Mouse (Mus musculus) urinary bladder, postnatal 36 days (tissue): ENCODE data around the gene Park7.
"Not testable (repeated sequence)": the region's sequence is repeated elsewhere in the genome, so short reads cannot be mapped to it uniquely, and the experiment has no call there.

Source experiments
- DNase-seq, 2 experiments: peaks; one replicate each; pipeline ENCODE4 v3.0.0; 2022; ENCODE audit warnings: low spot score in 2 of 2, mixed read lengths in 1 of 2

Gene Park7

GRCm38 (mm10) chr4:150874416-150874815 is 39.8 kb downstream of the Park7 start:
- DNase-seq: not testable (repeated sequence)

- DNase-seq: no peak
Observed at GRCm38 (mm10) chr4:150872681-150873080, 41.6 kb downstream of the Park7 start.

GRCm38 (mm10) chr4:150872139-150872651 is 42.0 kb downstream of the Park7 start:
- DNase-seq: peak in 1 of 2 experiments; percentile 37

- DNase-seq: peak; percentile 46 to 72
Observed at GRCm38 (mm10) chr4:150871392-150872138, 42.7 kb downstream of the Park7 start.

- DNase-seq: peak; percentile 28 to 43
Observed at GRCm38 (mm10) chr4:150870963-150871391, 43.3 kb downstream of the Park7 start.

- DNase-seq: no peak
Observed at GRCm38 (mm10) chr4:150869276-150870197, 44.7 kb downstream of the Park7 start.

DNA sequence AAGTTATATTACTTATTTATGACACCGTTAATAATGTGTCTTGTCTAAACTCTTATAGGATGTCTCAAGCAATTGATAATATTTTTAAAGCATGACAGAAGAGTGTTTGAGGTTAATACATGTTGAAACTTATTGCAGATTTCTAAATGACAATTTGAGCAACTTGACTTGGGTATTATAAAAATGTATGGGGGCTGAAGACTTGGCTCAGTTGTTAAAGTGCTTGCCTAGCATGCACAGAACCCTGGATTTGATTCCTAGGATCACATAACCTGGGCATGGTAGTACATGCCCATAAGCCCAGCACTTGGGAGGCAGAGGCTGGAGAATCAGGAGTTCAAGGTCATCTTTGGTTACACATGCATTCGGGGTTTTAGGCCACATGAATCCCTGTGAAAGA is 45.4 kb downstream of the Park7 start:
- DNase-seq: no peak

GRCm38 (mm10) chr4:150868161-150868560 is 46.1 kb downstream of the Park7 start:
- no peak for DNase-seq

GRCm38 (mm10) chr4:150866494-150866893 is 47.7 kb downstream of the Park7 start:
- DNase-seq: no peak

- DNase-seq: no peak
Observed at GRCm38 (mm10) chr4:150866069-150866468, 48.2 kb downstream of the Park7 start.

DNA sequence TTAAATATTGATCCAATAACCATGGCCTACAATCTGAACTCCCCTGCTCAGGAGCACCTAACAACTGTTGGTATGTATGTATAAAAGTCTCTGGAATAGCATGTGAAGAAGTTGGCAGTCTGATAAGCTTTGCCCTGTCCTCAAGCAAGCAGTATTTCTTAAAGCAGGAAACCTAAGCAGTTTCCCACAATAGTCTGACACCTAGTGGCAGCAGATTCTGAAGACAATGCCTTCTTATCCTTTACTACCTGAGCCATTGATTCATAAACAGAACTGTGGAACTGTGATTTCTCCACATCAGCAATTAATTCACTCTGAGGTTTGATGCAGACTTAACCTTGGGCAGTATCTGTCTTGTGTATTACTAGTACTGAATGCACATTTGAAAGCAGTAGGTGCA is 48.9 kb downstream of the Park7 start:
- DNase-seq: no peak

- no peak for DNase-seq
Observed at GRCm38 (mm10) chr4:150862626-150863375, 51.4 kb downstream of the Park7 start.

DNA sequence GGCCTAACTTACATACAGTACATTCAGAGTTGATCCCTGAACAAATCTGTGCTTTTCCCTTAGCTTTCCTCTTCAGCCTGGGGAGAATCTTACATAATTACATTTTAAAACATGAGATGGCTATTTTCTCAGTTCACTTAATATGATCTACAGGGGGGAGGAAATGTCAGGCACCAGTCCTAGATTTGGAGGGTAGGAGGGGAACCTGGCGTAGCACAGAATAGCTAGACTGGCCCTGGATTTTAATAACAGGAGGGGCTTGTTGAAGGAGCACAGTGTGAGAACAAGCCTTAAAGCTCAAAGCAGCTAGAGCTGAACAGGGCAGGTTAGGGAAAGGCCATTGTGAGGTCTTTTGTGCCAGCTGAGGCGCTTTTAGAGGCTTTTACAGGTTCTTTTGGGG is 53.1 kb downstream of the Park7 start:
- no peak for DNase-seq

- no peak for DNase-seq
Observed at GRCm38 (mm10) chr4:150860526-150860925, 53.7 kb downstream of the Park7 start.

DNA sequence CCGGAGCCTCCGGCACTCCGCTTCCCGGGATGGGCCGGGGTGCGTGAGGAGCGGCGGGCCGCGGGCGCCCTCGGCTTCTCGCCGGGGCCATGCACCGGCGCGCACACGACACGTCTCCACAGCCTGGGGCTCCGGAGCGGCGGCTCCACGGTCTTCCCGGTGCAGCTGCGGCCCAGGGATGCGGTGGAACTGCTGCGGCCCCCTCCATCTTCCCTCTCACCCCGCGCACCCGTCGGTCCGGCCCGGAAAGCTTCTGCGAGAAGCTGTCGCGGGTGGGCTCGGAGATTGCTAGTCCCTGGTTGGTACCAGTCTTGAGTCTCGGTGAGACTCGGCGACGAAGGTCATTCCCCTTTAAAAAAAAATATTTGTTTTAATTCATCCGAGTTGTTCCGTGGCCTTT is 58.9 kb downstream of the Park7 start:
- DNase-seq: no peak

DNA sequence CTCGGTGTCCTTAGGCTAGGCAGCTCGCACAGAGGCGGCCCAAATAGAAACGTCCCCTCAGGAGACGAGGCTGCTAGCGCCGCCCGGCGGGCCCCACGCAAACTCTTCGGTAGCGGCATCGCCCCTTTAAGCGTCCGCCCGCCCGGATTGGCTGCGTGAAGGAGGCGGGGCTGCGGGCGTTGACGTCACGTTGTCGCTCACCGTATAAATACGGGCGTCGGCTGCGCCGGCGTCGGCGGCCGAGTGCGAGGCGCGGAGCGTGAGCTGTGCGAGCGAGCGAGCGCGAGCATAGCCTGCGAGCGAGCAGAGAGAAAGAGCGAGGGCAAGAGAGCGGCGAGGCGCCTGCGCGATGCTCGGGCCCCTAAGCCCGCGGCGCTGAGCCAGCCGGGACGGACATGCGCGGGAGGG is 59.4 kb downstream of the Park7 start:
- peak; percentile 97 for DNase-seq

DNA sequence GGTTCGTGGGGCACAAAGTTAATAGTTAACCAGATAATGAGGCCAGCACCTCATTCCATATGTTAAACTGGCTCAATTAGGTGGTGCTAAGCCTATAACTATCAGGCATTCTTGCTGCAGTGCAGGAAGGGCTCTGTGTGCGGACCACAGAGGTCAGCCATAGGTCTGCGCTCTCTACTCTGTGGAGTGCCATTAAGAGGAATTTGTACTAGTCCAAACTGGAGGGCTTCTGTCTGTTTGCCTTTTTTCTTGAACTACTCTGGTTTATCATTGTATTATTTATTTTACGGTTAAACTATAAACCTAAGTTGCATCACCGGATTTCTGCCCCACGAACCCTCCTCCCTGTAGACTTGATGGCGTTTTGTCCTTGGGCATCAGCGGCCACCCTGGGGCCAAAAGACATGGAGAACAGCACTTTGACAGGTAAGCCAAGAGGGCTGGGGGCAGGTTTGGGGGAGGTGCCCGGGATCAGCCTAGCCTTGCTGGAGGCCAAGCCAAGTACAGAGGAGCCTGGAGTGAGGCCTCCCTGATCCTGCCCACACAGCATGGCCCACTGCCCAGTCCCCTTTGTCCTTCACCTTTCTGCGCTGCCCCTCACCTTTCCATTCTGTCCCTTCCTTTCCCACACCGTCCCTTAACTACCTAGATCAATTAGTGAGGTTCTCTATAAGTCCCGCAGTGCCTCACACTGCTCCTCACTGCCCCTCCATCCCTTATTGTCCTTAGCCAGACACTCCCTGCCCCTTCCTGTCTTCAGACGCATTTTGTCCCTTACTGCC is 60.4 kb downstream of the Park7 start, which contains the start of gene Errfi1:
Gene Errfi1, plus strand, starts transcription at position 240 of the 782 bp plus-strand sequence.
- DNase-seq: no peak

DNA sequence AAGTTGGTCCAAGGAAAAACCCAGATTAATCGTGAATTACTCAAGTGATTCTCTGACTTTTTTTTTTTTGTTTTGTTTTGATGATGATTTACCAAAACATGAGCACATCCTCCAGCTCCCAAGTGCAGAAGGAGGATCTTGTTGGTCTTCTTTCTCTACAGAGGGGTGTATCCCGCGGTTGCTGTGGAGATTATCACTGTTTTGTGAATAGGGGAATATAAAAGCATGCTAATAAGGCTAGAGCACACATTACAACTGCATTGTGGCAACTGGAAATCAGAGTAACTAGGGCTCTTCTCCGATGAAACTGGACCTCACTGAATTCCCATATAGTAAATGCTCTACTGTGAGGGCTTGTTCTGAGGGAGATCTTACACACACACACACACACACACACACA is 61.8 kb downstream of the Park7 start:
- DNase-seq: peak in 1 of 2 experiments; percentile 49

DNA sequence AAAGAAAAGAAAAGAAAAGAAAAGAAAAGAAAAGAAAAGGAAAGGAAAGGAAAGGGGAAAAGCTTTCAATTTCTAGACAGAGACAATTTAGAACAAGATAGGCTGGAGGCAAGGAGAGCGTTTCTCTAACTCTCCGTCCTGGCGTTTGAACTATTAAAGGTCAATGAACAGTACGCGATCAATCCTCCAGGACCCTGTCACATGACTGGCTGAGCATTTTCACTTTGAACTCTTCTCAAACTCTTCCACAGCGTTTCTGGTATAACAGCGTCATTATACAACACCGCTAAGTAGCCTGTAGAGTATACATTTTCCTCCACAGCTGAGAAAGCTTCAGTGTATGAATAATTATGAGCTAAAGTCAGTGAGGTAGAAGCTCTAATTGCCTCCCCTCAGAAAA is 62.2 kb downstream of the Park7 start:
- DNase-seq: no peak

- no peak for DNase-seq
Observed at GRCm38 (mm10) chr4:150850893-150851292, 63.3 kb downstream of the Park7 start.

DNA sequence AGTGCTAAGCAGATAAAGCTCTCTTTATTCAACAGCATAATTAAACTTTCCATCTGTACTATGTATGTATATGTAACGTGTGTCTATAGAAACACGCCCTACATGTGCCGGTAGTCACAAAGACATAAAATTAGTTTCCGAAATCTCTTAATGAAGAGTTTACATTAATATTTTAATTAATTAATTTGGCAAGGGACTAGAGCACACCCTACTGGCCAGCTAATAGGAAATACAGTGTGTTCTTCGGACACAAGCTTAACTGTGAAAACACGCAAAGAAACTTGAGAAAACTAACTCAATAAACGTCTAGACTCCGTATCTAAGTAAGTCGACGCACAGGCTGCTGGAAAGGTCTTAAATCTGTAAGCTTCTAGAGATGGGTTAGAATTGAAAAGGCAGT is 64.3 kb downstream of the Park7 start:
- no peak for DNase-seq
